Comparison of ENCODE assay signal across 30 mouse cellular contexts in genomic region chr7:142317216-142317615, GRCm38 (mm10). TPM values are rescaled to one million over a fixed set of nuclear protein-coding genes. Genes with fewer than 3 reads are reported as not detected.
DNase-seq lines count a peak whose midpoint lies in the region; ATAC-seq and TF ChIP-seq lines count a peak whose summit lies in the region.
"Had no signal": no experiment of that assay in that cellular context is flagged by ENCODE, and none has a peak within 500 bp of the region (broad histone marks: within the 10 kb centered on the region; RNA-seq: fewer than 3 reads in every experiment).

No protein-coding gene starts in this region.

- no peaks in the 10 kb centered on the region for H3K36me3 ChIP-seq in heart, embryonic 11.5 days (ENCODE audit: control insufficient read depth, insufficient read depth, low read length)
- no peaks in the 10 kb centered on the region for H3K36me3 ChIP-seq in intestine, embryonic 14.5 days (ENCODE audit: control insufficient read depth, insufficient read depth, low read length)
- no peaks in the 10 kb centered on the region for H3K36me3 ChIP-seq in intestine, embryonic 15.5 days
- H3K36me3 ChIP-seq in stomach, postnatal 0 days (ENCODE audit: control insufficient read depth, insufficient read depth, low read length): no peaks in the 10 kb centered on the region
- H3K36me3 ChIP-seq: embryonic facial prominence, embryonic 12.5 days; G1E; limb, embryonic 15.5 days; stomach, embryonic 15.5 days had no signal

- H3K27me3 ChIP-seq in heart, embryonic 11.5 days (ENCODE audit: control insufficient read depth, insufficient read depth, low read length): no peaks in the 10 kb centered on the region
- no peaks in the 10 kb centered on the region for H3K27me3 ChIP-seq in intestine, embryonic 14.5 days (replicated peaks; ENCODE audit: control insufficient read depth, insufficient read depth, low read length)
- no peaks in the 10 kb centered on the region for H3K27me3 ChIP-seq in intestine, embryonic 15.5 days (replicated peaks)
- no peaks in the 10 kb centered on the region for H3K27me3 ChIP-seq in stomach, postnatal 0 days (ENCODE audit: control insufficient read depth, insufficient read depth, low read length)
- H3K27me3 ChIP-seq: embryonic facial prominence, embryonic 12.5 days; forebrain, embryonic 13.5 days; limb, embryonic 15.5 days; stomach, embryonic 15.5 days had no signal

- H3K27ac ChIP-seq in heart, embryonic 11.5 days (ENCODE audit: low read depth, low read length): peak overlapping the region; percentile 59; the same call in 1 of the 2 replicates
- 0 out of 2 replicates have a peak overlapping the region, but pooled peaks have one; percentile 16 for H3K27ac ChIP-seq in intestine, embryonic 14.5 days (ENCODE audit: low read depth)
- no peak overlapping the region for H3K27ac ChIP-seq in intestine, embryonic 15.5 days
- H3K27ac ChIP-seq in stomach, postnatal 0 days (replicated peaks): 0 out of 2 replicates have a peak overlapping the region, but pooled peaks have one; percentile 40
- H3K27ac ChIP-seq: embryonic facial prominence, embryonic 12.5 days; forebrain, embryonic 13.5 days; limb, embryonic 15.5 days had no signal

- no peaks in the 10 kb centered on the region for H3K9me3 ChIP-seq in heart, embryonic 11.5 days (replicated peaks; ENCODE audit: control insufficient read depth, low read length)
- H3K9me3 ChIP-seq in intestine, embryonic 14.5 days (ENCODE audit: control insufficient read depth, low read length): no peaks in the 10 kb centered on the region
- H3K9me3 ChIP-seq in intestine, embryonic 15.5 days: no peaks in the 10 kb centered on the region
- no peaks in the 10 kb centered on the region for H3K9me3 ChIP-seq in stomach, postnatal 0 days (ENCODE audit: control insufficient read depth, low read length)
- H3K9me3 ChIP-seq: embryonic facial prominence, embryonic 12.5 days; forebrain, embryonic 13.5 days; G1E; limb, embryonic 15.5 days; stomach, embryonic 15.5 days had no signal

- no peak overlapping the region for H3K4me3 ChIP-seq in heart, embryonic 11.5 days (ENCODE audit: low read depth, low read length)
- no peak overlapping the region for H3K4me3 ChIP-seq in intestine, embryonic 14.5 days (ENCODE audit: low read depth, low read length)
- H3K4me3 ChIP-seq in intestine, embryonic 15.5 days (replicated peaks): no peak overlapping the region
- no peak overlapping the region for H3K4me3 ChIP-seq in stomach, postnatal 0 days (ENCODE audit: low read depth, low read length)
- H3K4me3 ChIP-seq: embryonic facial prominence, embryonic 12.5 days; erythroblast, embryonic 14.5 days; forebrain, embryonic 13.5 days; limb, embryonic 15.5 days; stomach, embryonic 15.5 days had no signal

- no peak for TF ChIP-seq EP300 in stomach, postnatal 0 days (optimal IDR thresholded peaks at IDR 0.05)

- DNase-seq in heart, postnatal 10 days: no peak
- no peak for DNase-seq in intestine, embryonic 14.5 days (ENCODE audit: low spot score)
- peak; percentile 41 for DNase-seq in thymus, postnatal 4 days
- DNase-seq in thymus, adult 18-20 months: no peak
- no peak for DNase-seq in stomach, postnatal 0 days (ENCODE audit: low spot score)
- DNase-seq in gastrocnemius, postnatal 10 days: no peak
- DNase-seq: adrenal gland, postnatal 25 days; cerebellum, adult 11 months; heart, adult 11 months; kidney, adult 11 months; right cerebral cortex, postnatal 25 days had no signal

- ATAC-seq in heart, embryonic 11.5 days (replicated peaks; ENCODE audit: insufficient number of reproducible peaks, low FRiP score, low TSS enrichment): no peak
- ATAC-seq in intestine, embryonic 14.5 days (replicated peaks; ENCODE audit: low FRiP score, low TSS enrichment, low read depth): no peak
- no peak for ATAC-seq in intestine, embryonic 15.5 days
- ATAC-seq in stomach, postnatal 0 days (ENCODE audit: low FRiP score, low TSS enrichment): peak; percentile 24; the same call in 1 of the 2 replicates
- ATAC-seq: activated CD4-positive, CD25-positive, alpha-beta regulatory T cell, adult 4 months; liver, postnatal 0 days had no signal

- 53% methylated on average over 5 of the region's 5 CpGs for WGBS in heart, embryonic 11.5 days (ENCODE audit: insufficient replicate concordance)
- 43% methylated on average over 5 of the region's 5 CpGs for WGBS in intestine, embryonic 14.5 days
- WGBS in intestine, embryonic 15.5 days: 57% methylated on average over 5 of the region's 5 CpGs
- WGBS in stomach, postnatal 0 days: 53% methylated on average over 5 of the region's 5 CpGs

- intact Hi-C loops in heart, postnatal 10 days (cut with DNase I): loop anchor here (1.0 to 5.0 kb wide), 4 partner anchors 18 to 359 kb away; partner anchors contain the start of genes Syt8 and Tnnt3

- TF ChIP-seq CTCF in stomach, postnatal 0 days (IDR thresholded peaks at IDR 0.05; ENCODE audit: low read depth): no peak

- H3K4me1 ChIP-seq in heart, embryonic 11.5 days (ENCODE audit: control insufficient read depth, insufficient read depth, low read length): peaks cover 30% of the 10 kb centered on the region
- H3K4me1 ChIP-seq in intestine, embryonic 14.5 days (replicated peaks; ENCODE audit: control insufficient read depth, insufficient read depth, low read length): peaks cover 33% of the 10 kb centered on the region; the same call in 1 of the 2 replicates
- H3K4me1 ChIP-seq in intestine, embryonic 15.5 days (replicated peaks): peaks cover 10% of the 10 kb centered on the region; the same call in 1 of the 2 replicates
- no peaks in the 10 kb centered on the region for H3K4me1 ChIP-seq in stomach, postnatal 0 days (replicated peaks; ENCODE audit: control insufficient read depth, insufficient read depth)

- no peak overlapping the region for H3K9ac ChIP-seq in heart, embryonic 11.5 days (ENCODE audit: low read depth, low read length)
- no peak overlapping the region for H3K9ac ChIP-seq in intestine, embryonic 14.5 days (ENCODE audit: low read length)
- no peak overlapping the region for H3K9ac ChIP-seq in intestine, embryonic 15.5 days
- H3K9ac ChIP-seq in stomach, postnatal 0 days (ENCODE audit: low read length): no peak overlapping the region
- H3K9ac ChIP-seq: embryonic facial prominence, embryonic 12.5 days; forebrain, embryonic 13.5 days; limb, embryonic 15.5 days; liver, postnatal 0 days; stomach, embryonic 15.5 days had no signal

- no peak overlapping the region for H3K4me2 ChIP-seq in heart, embryonic 11.5 days
- H3K4me2 ChIP-seq in intestine, embryonic 14.5 days (ENCODE audit: low read length): no peak overlapping the region
- H3K4me2 ChIP-seq in intestine, embryonic 15.5 days (replicated peaks): no peak overlapping the region
- no peak overlapping the region for H3K4me2 ChIP-seq in stomach, postnatal 0 days (replicated peaks; ENCODE audit: low read depth)
- H3K4me2 ChIP-seq: embryonic facial prominence, embryonic 12.5 days; forebrain, embryonic 13.5 days; limb, embryonic 15.5 days; stomach, embryonic 15.5 days had no signal

RNA-seq across cellular contexts. Expression of gene Krtap5-4, which starts 13.9 kb away (rescaled TPM):
- 0.26 TPM in 1 of 2 replicates, not detected in the other for polyA plus RNA-seq in heart, embryonic 11.5 days (2014; fragmentation: Nextera tagmentation; extraction: Ambion mirVana)
- not detected for total RNA-seq in heart, postnatal 10 days (2021)
- not detected in 2 replicates for polyA plus RNA-seq in intestine, embryonic 14.5 days (2014; fragmentation: Nextera tagmentation; extraction: Ambion mirVana)
- not detected in 2 replicates for polyA plus RNA-seq in intestine, embryonic 15.5 days (2015; fragmentation: Nextera tagmentation; extraction: Ambion mirVana)
- not detected in 2 replicates for polyA plus RNA-seq in stomach, postnatal 0 days (2015; fragmentation: Nextera tagmentation; extraction: Ambion mirVana)
- total RNA-seq in gastrocnemius, postnatal 10 days (2021): not detected
- total RNA-seq: adrenal gland, postnatal 25 days; G1E; gastrocnemius, adult 8-10 months; layer of hippocampus, postnatal 14 days; megakaryocyte, adult 5-6 weeks; midbrain, postnatal 0 days had no signal
- polyA plus RNA-seq: activated CD4-positive, CD25-positive, alpha-beta regulatory T cell, adult 4 months; embryonic facial prominence, embryonic 12.5 days; erythroblast, embryonic 14.5 days; forebrain, embryonic 13.5 days; frontal cortex, adult 2 months; G1E; hindbrain, embryonic 11.5 days; kidney, embryonic 16.5 days; large intestine, adult 2 months; limb, embryonic 15.5 days; liver, postnatal 0 days; midbrain, postnatal 0 days; spleen, adult 2 months; stomach, embryonic 15.5 days had no signal

RNA-seq across cellular contexts. Expression of gene Krtap5-1, which starts 20.3 kb away (rescaled TPM):
- polyA plus RNA-seq in heart, embryonic 11.5 days (2014; fragmentation: Nextera tagmentation; extraction: Ambion mirVana): not detected in 2 replicates
- not detected for total RNA-seq in heart, postnatal 10 days (2021)
- 0.42 TPM in 1 of 2 replicates, not detected in the other for polyA plus RNA-seq in intestine, embryonic 14.5 days (2014; fragmentation: Nextera tagmentation; extraction: Ambion mirVana)
- not detected in 2 replicates for polyA plus RNA-seq in intestine, embryonic 15.5 days (2015; fragmentation: Nextera tagmentation; extraction: Ambion mirVana)
- not detected in 2 replicates for polyA plus RNA-seq in stomach, postnatal 0 days (2015; fragmentation: Nextera tagmentation; extraction: Ambion mirVana)
- total RNA-seq in gastrocnemius, postnatal 10 days (2021): not detected
- total RNA-seq: adrenal gland, postnatal 25 days; G1E; gastrocnemius, adult 8-10 months; layer of hippocampus, postnatal 14 days; megakaryocyte, adult 5-6 weeks; midbrain, postnatal 0 days had no signal
- polyA plus RNA-seq: activated CD4-positive, CD25-positive, alpha-beta regulatory T cell, adult 4 months; embryonic facial prominence, embryonic 12.5 days; erythroblast, embryonic 14.5 days; forebrain, embryonic 13.5 days; frontal cortex, adult 2 months; G1E; hindbrain, embryonic 11.5 days; kidney, embryonic 16.5 days; large intestine, adult 2 months; limb, embryonic 15.5 days; liver, postnatal 0 days; midbrain, postnatal 0 days; spleen, adult 2 months; stomach, embryonic 15.5 days had no signal

RNA-seq across cellular contexts. Expression of gene Gm4559, which starts 43.1 kb away (rescaled TPM):
- polyA plus RNA-seq in heart, embryonic 11.5 days (2014; fragmentation: Nextera tagmentation; extraction: Ambion mirVana): not detected in 2 replicates
- total RNA-seq in heart, postnatal 10 days (2021): not detected
- polyA plus RNA-seq in intestine, embryonic 14.5 days (2014; fragmentation: Nextera tagmentation; extraction: Ambion mirVana): not detected in 2 replicates
- polyA plus RNA-seq in intestine, embryonic 15.5 days (2015; fragmentation: Nextera tagmentation; extraction: Ambion mirVana): not detected in 2 replicates
- not detected in 2 replicates for polyA plus RNA-seq in stomach, postnatal 0 days (2015; fragmentation: Nextera tagmentation; extraction: Ambion mirVana)
- total RNA-seq in gastrocnemius, postnatal 10 days (2021): not detected
- total RNA-seq: adrenal gland, postnatal 25 days; G1E; gastrocnemius, adult 8-10 months; layer of hippocampus, postnatal 14 days; megakaryocyte, adult 5-6 weeks; midbrain, postnatal 0 days had no signal
- polyA plus RNA-seq: activated CD4-positive, CD25-positive, alpha-beta regulatory T cell, adult 4 months; embryonic facial prominence, embryonic 12.5 days; erythroblast, embryonic 14.5 days; forebrain, embryonic 13.5 days; frontal cortex, adult 2 months; G1E; hindbrain, embryonic 11.5 days; kidney, embryonic 16.5 days; large intestine, adult 2 months; limb, embryonic 15.5 days; liver, postnatal 0 days; midbrain, postnatal 0 days; spleen, adult 2 months; stomach, embryonic 15.5 days had no signal

RNA-seq across cellular contexts. Expression of gene Ifitm10, which starts 56.3 kb away (rescaled TPM):
- polyA plus RNA-seq in heart, embryonic 11.5 days (2014; fragmentation: Nextera tagmentation; extraction: Ambion mirVana): 7.6 and 8.3 TPM in 2 replicates
- 1 to 10 TPM; 1.0 to 1.1 TPM for total RNA-seq in heart, postnatal 10 days (2021)
- polyA plus RNA-seq in intestine, embryonic 14.5 days (2014; fragmentation: Nextera tagmentation; extraction: Ambion mirVana): 1.7 and 2.1 TPM in 2 replicates
- 1.9 and 2.0 TPM in 2 replicates for polyA plus RNA-seq in intestine, embryonic 15.5 days (2015; fragmentation: Nextera tagmentation; extraction: Ambion mirVana)
- 9.9 and 12.0 TPM in 2 replicates for polyA plus RNA-seq in stomach, postnatal 0 days (2015; fragmentation: Nextera tagmentation; extraction: Ambion mirVana)
- total RNA-seq in gastrocnemius, postnatal 10 days (2021): 1 to 10 TPM; 3.3 to 4.8 TPM

RNA-seq across cellular contexts. Expression of gene Gm2431, which starts 59.1 kb away (rescaled TPM):
- not detected in 2 replicates for polyA plus RNA-seq in heart, embryonic 11.5 days (2014; fragmentation: Nextera tagmentation; extraction: Ambion mirVana)
- total RNA-seq in heart, postnatal 10 days (2021): not detected
- not detected in 2 replicates for polyA plus RNA-seq in intestine, embryonic 14.5 days (2014; fragmentation: Nextera tagmentation; extraction: Ambion mirVana)
- polyA plus RNA-seq in intestine, embryonic 15.5 days (2015; fragmentation: Nextera tagmentation; extraction: Ambion mirVana): not detected in 2 replicates
- not detected in 2 replicates for polyA plus RNA-seq in stomach, postnatal 0 days (2015; fragmentation: Nextera tagmentation; extraction: Ambion mirVana)
- not detected for total RNA-seq in gastrocnemius, postnatal 10 days (2021)
- total RNA-seq: adrenal gland, postnatal 25 days; G1E; gastrocnemius, adult 8-10 months; layer of hippocampus, postnatal 14 days; megakaryocyte, adult 5-6 weeks; midbrain, postnatal 0 days had no signal
- polyA plus RNA-seq: activated CD4-positive, CD25-positive, alpha-beta regulatory T cell, adult 4 months; embryonic facial prominence, embryonic 12.5 days; erythroblast, embryonic 14.5 days; forebrain, embryonic 13.5 days; frontal cortex, adult 2 months; G1E; hindbrain, embryonic 11.5 days; kidney, embryonic 16.5 days; large intestine, adult 2 months; limb, embryonic 15.5 days; liver, postnatal 0 days; midbrain, postnatal 0 days; spleen, adult 2 months; stomach, embryonic 15.5 days had no signal
